Mouse (Mus musculus): Measurements from ENCODE around the gene Prkab1. TPM values are rescaled to one million over a fixed set of nuclear protein-coding genes. Genes with fewer than 3 reads are reported as not detected.

Gene Prkab1
- 45.1 and 51.3 TPM in 2 replicates for polyA plus RNA-seq (2015; fragmentation: Nextera tagmentation; extraction: Ambion mirVana)

GRCm38 (mm10) chr5:116024327-116024739 lies at the start of gene Prkab1:
Gene Prkab1 (minus strand): TSS chr5:116024508.
- H3K27me3 ChIP-seq (replicated peaks; ENCODE audit: control insufficient read depth, insufficient read depth, low read length) = no peaks in the 10 kb centered on the region
- H3K4me2 ChIP-seq (ENCODE audit: low read length) = peak within 1 kb of the TSS; percentile 90
- H3K4me3 ChIP-seq (ENCODE audit: low read length) = peak within 1 kb of the TSS; percentile 81
- no peaks in the 10 kb centered on the region for H3K9me3 ChIP-seq (ENCODE audit: control insufficient read depth, low read length)
- peak within 1 kb of the TSS; percentile 83 for H3K9ac ChIP-seq (ENCODE audit: low read depth, low read length)
- H3K4me1 ChIP-seq (ENCODE audit: control insufficient read depth, insufficient read depth, low read depth, low read length) = peaks cover 11% of the 10 kb centered on the region
- peak within 1 kb of the TSS; percentile 80 for H3K27ac ChIP-seq (ENCODE audit: low read depth, low read length)
- H3K36me3 ChIP-seq (ENCODE audit: control insufficient read depth, insufficient read depth, low read length) = peaks cover 21% of the 10 kb centered on the region
- ATAC-seq = peak; percentile 98
- under 1% methylated on average over 46 of the region's 46 CpGs for WGBS

- no peak for ATAC-seq
- Histone ChIP-seq H3K27ac (ENCODE audit: low read depth, low read length) (no peak overlapping the region), H3K36me3 (ENCODE audit: control insufficient read depth, insufficient read depth, low read length) (no peaks in the 10 kb centered on the region), H3K4me1 (ENCODE audit: control insufficient read depth, insufficient read depth, low read depth, low read length) (no peaks in the 10 kb centered on the region), H3K9me3 (ENCODE audit: control insufficient read depth, low read length) (0 out of 2 replicates have a peak, but pooled peaks cover 2% of the 10 kb centered on the region), H3K9ac (ENCODE audit: low read depth, low read length) (no peak overlapping the region), H3K27me3 (replicated peaks; ENCODE audit: control insufficient read depth, insufficient read depth, low read length) (no peaks in the 10 kb centered on the region), H3K4me2 (ENCODE audit: low read length) (no peak overlapping the region), H3K4me3 (ENCODE audit: low read length) (no peak overlapping the region)
- 97% methylated on average over 4 of the region's 4 CpGs for WGBS
These were observed 45.3 kb upstream of the Prkab1 start for GRCm38 (mm10) chr5:116069618-116070017.

DNA sequence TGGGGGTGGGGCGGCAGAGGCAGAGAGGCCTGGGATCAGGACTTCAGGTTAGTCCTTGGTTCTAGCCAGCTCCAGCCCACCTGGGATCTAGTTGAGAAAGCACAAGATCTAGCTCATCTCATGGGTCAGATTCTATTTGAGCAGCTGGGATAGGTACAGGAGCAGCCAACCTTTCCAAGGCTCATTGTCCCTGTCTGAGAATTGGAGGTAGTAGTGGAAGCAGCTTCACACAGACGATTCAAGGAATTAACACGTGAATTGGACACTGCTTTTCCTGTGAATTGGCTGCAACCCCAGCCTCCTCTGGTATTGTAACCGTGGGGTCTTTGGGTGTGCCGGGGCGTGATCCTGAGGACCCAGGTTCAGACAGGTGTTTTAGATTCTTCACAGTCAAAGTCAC lies 28.5 kb upstream of the Prkab1 start:
- 52% methylated on average over 6 of the region's 6 CpGs for WGBS
- Histone ChIP-seq H3K4me1 (ENCODE audit: control insufficient read depth, insufficient read depth, low read depth, low read length) (no peaks in the 10 kb centered on the region), H3K4me3 (ENCODE audit: low read length) (no peak overlapping the region), H3K36me3 (ENCODE audit: control insufficient read depth, insufficient read depth, low read length) (no peaks in the 10 kb centered on the region), H3K27me3 (replicated peaks; ENCODE audit: control insufficient read depth, insufficient read depth, low read length) (no peaks in the 10 kb centered on the region), H3K4me2 (ENCODE audit: low read length) (no peak overlapping the region), H3K9me3 (ENCODE audit: control insufficient read depth, low read length) (no peaks in the 10 kb centered on the region), H3K27ac (ENCODE audit: low read depth, low read length) (no peak overlapping the region), H3K9ac (ENCODE audit: low read depth, low read length) (no peak overlapping the region)
- ATAC-seq = no peak

- Histone ChIP-seq H3K4me2 (ENCODE audit: low read length) (no peak overlapping the region), H3K36me3 (ENCODE audit: control insufficient read depth, insufficient read depth, low read length) (no peaks in the 10 kb centered on the region), H3K9me3 (ENCODE audit: control insufficient read depth, low read length) (no peaks in the 10 kb centered on the region), H3K9ac (ENCODE audit: low read depth, low read length) (no peak overlapping the region), H3K4me3 (ENCODE audit: low read length) (no peak overlapping the region), H3K27me3 (replicated peaks; ENCODE audit: control insufficient read depth, insufficient read depth, low read length) (no peaks in the 10 kb centered on the region), H3K27ac (ENCODE audit: low read depth, low read length) (no peak overlapping the region), H3K4me1 (ENCODE audit: control insufficient read depth, insufficient read depth, low read depth, low read length) (no peaks in the 10 kb centered on the region)
- WGBS = 78% methylated on average over 5 of the region's 5 CpGs
- ATAC-seq = no peak
These were observed 27.9 kb upstream of the Prkab1 start for GRCm38 (mm10) chr5:116052171-116052570.

- Histone ChIP-seq H3K4me2 (ENCODE audit: low read length) (no peak overlapping the region), H3K9ac (ENCODE audit: low read depth, low read length) (no peak overlapping the region), H3K27ac (ENCODE audit: low read depth, low read length) (no peak overlapping the region), H3K4me1 (ENCODE audit: control insufficient read depth, insufficient read depth, low read depth, low read length) (no peaks in the 10 kb centered on the region), H3K9me3 (ENCODE audit: control insufficient read depth, low read length) (no peaks in the 10 kb centered on the region), H3K27me3 (replicated peaks; ENCODE audit: control insufficient read depth, insufficient read depth, low read length) (no peaks in the 10 kb centered on the region), H3K4me3 (ENCODE audit: low read length) (no peak overlapping the region), H3K36me3 (ENCODE audit: control insufficient read depth, insufficient read depth, low read length) (no peaks in the 10 kb centered on the region)
- 83% methylated on average over 4 of the region's 4 CpGs for WGBS
- ATAC-seq = no peak
These were observed 25.5 kb upstream of the Prkab1 start for GRCm38 (mm10) chr5:116049821-116050220.

- WGBS = 94% methylated on average over 3 of the region's 3 CpGs
- H3K9me3 ChIP-seq (ENCODE audit: control insufficient read depth, low read length) = no peaks in the 10 kb centered on the region
- H3K27me3 ChIP-seq (replicated peaks; ENCODE audit: control insufficient read depth, insufficient read depth, low read length) = no peaks in the 10 kb centered on the region
- H3K4me2 ChIP-seq (ENCODE audit: low read length) = no peak overlapping the region
- no peaks in the 10 kb centered on the region for H3K4me1 ChIP-seq (ENCODE audit: control insufficient read depth, insufficient read depth, low read depth, low read length)
- no peak for ATAC-seq
- H3K4me3 ChIP-seq (ENCODE audit: low read length) = no peak overlapping the region
- no peak overlapping the region for H3K9ac ChIP-seq (ENCODE audit: low read depth, low read length)
- H3K36me3 ChIP-seq (ENCODE audit: control insufficient read depth, insufficient read depth, low read length) = no peaks in the 10 kb centered on the region
- no peak overlapping the region for H3K27ac ChIP-seq (ENCODE audit: low read depth, low read length)
These were observed 24.0 kb upstream of the Prkab1 start for GRCm38 (mm10) chr5:116048321-116048720.

- Histone ChIP-seq H3K27me3 (replicated peaks; ENCODE audit: control insufficient read depth, insufficient read depth, low read length) (no peaks in the 10 kb centered on the region), H3K4me3 (ENCODE audit: low read length) (no peak overlapping the region), H3K9me3 (ENCODE audit: control insufficient read depth, low read length) (no peaks in the 10 kb centered on the region), H3K27ac (ENCODE audit: low read depth, low read length) (no peak overlapping the region), H3K36me3 (ENCODE audit: control insufficient read depth, insufficient read depth, low read length) (no peaks in the 10 kb centered on the region), H3K9ac (ENCODE audit: low read depth, low read length) (no peak overlapping the region), H3K4me2 (ENCODE audit: low read length) (no peak overlapping the region), H3K4me1 (ENCODE audit: control insufficient read depth, insufficient read depth, low read depth, low read length) (no peaks in the 10 kb centered on the region)
- no peak for ATAC-seq
- WGBS = 83% methylated on average over 4 of the region's 4 CpGs
These were observed 21.9 kb upstream of the Prkab1 start for GRCm38 (mm10) chr5:116046246-116046645.

GRCm38 (mm10) chr5:116045581-116045980 lies 21.3 kb upstream of the Prkab1 start:
- no peaks in the 10 kb centered on the region for H3K27me3 ChIP-seq (replicated peaks; ENCODE audit: control insufficient read depth, insufficient read depth, low read length)
- no peaks in the 10 kb centered on the region for H3K9me3 ChIP-seq (ENCODE audit: control insufficient read depth, low read length)
- WGBS = 90% methylated on average over 8 of the region's 8 CpGs
- no peak for ATAC-seq
- H3K4me3 ChIP-seq (ENCODE audit: low read length) = no peak overlapping the region
- no peak overlapping the region for H3K9ac ChIP-seq (ENCODE audit: low read depth, low read length)
- no peaks in the 10 kb centered on the region for H3K36me3 ChIP-seq (ENCODE audit: control insufficient read depth, insufficient read depth, low read length)
- no peak overlapping the region for H3K4me2 ChIP-seq (ENCODE audit: low read length)
- no peaks in the 10 kb centered on the region for H3K4me1 ChIP-seq (ENCODE audit: control insufficient read depth, insufficient read depth, low read depth, low read length)
- H3K27ac ChIP-seq (ENCODE audit: low read depth, low read length) = no peak overlapping the region

DNA sequence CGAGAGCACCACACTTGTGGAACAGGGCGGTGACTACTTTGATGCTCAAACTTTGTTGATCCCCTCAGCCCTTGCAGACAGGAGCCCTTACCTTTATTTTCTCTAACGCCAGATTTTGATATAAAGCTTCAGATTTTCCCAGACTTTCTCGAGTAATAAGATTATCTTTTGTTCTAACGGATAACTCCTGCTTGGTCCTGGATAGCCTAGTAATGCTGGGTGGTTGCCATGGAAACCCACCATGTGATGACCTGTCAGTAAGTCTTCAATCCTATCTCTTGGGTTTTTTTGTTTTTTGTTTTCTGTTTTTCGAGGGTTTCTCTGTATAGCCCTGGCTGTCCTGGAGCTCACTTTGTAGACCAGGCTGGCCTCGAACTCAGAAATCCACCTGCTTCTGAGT lies 17.9 kb upstream of the Prkab1 start:
- Histone ChIP-seq H3K27ac (ENCODE audit: low read depth, low read length) (no peak overlapping the region), H3K27me3 (replicated peaks; ENCODE audit: control insufficient read depth, insufficient read depth, low read length) (no peaks in the 10 kb centered on the region), H3K36me3 (ENCODE audit: control insufficient read depth, insufficient read depth, low read length) (no peaks in the 10 kb centered on the region), H3K4me2 (ENCODE audit: low read length) (no peak overlapping the region), H3K9ac (ENCODE audit: low read depth, low read length) (no peak overlapping the region), H3K4me1 (ENCODE audit: control insufficient read depth, insufficient read depth, low read depth, low read length) (no peaks in the 10 kb centered on the region), H3K9me3 (ENCODE audit: control insufficient read depth, low read length) (no peaks in the 10 kb centered on the region), H3K4me3 (ENCODE audit: low read length) (no peak overlapping the region)
- 58% methylated on average over 7 of the region's 7 CpGs for WGBS
- no peak for ATAC-seq

GRCm38 (mm10) chr5:116039706-116040105 lies 15.4 kb upstream of the Prkab1 start:
- H3K9ac ChIP-seq (ENCODE audit: low read depth, low read length) = no peak overlapping the region
- no peaks in the 10 kb centered on the region for H3K27me3 ChIP-seq (replicated peaks; ENCODE audit: control insufficient read depth, insufficient read depth, low read length)
- 32% methylated on average over 11 of the region's 11 CpGs for WGBS
- H3K27ac ChIP-seq (ENCODE audit: low read depth, low read length) = no peak overlapping the region
- ATAC-seq = no peak
- H3K4me3 ChIP-seq (ENCODE audit: low read length) = no peak overlapping the region
- H3K4me1 ChIP-seq (ENCODE audit: control insufficient read depth, insufficient read depth, low read depth, low read length) = no peaks in the 10 kb centered on the region
- no peaks in the 10 kb centered on the region for H3K9me3 ChIP-seq (ENCODE audit: control insufficient read depth, low read length)
- H3K36me3 ChIP-seq (ENCODE audit: control insufficient read depth, insufficient read depth, low read length) = no peaks in the 10 kb centered on the region
- peak overlapping the region; percentile 11; the same call in 1 of the 2 replicates for H3K4me2 ChIP-seq (ENCODE audit: low read length)
